Mouse (Mus musculus) heart, embryonic 13.5 days (tissue): Measurements from ENCODE around the gene Fbxl12. TPM values are rescaled to one million over a fixed set of nuclear protein-coding genes. Genes with fewer than 3 reads are reported as not detected.
"Not testable (repeated sequence)": the region's sequence is repeated elsewhere in the genome, so short reads cannot be mapped to it uniquely, and the experiment has no call there.

Source experiments
- ATAC-seq: fragments of 200-750 bp; cut with Nextera tagmentation; 2 replicates; pipeline ENCODE4 v1.8.0; 2017; ENCODE audit warnings: moderate TSS enrichment; ENCODE audit not compliant: insufficient number of reproducible peaks, low FRiP score, low TSS enrichment; ENCODE audit errors: extremely low read depth
- H3K27ac ChIP-seq: fragments of 300-500 bp; sonication (generic); replicated peaks from 2 replicates; pipeline ENCODE4 v1.5.1; 2015; ENCODE audit warnings: moderate library complexity, mild to moderate bottlenecking, inconsistent platforms
- H3K27me3 ChIP-seq: fragments of 300-500 bp; sonication (generic); replicated peaks from 2 replicates; pipeline ENCODE4 v1.6.1; 2015; ENCODE audit warnings: mild to moderate bottlenecking, inconsistent platforms
- H3K36me3 ChIP-seq: fragments of 300-500 bp; sonication (generic); 2 replicates; pipeline ENCODE4 v1.6.1; 2015; ENCODE audit warnings: mild to moderate bottlenecking, inconsistent platforms
- H3K4me1 ChIP-seq: fragments of 300-500 bp; sonication (generic); 2 replicates; pipeline ENCODE4 v1.6.1; 2015; ENCODE audit warnings: inconsistent platforms
- H3K4me2 ChIP-seq: fragments of 300-500 bp; sonication (generic); 2 replicates; pipeline ENCODE4 v1.6.1; 2015; ENCODE audit warnings: inconsistent platforms, mild to moderate bottlenecking, moderate library complexity
- H3K4me3 ChIP-seq: fragments of 300-500 bp; sonication (generic); 2 replicates; pipeline ENCODE4 v1.5.1; 2015; ENCODE audit warnings: moderate library complexity, mild to moderate bottlenecking, inconsistent platforms
- H3K9ac ChIP-seq: fragments of 300-500 bp; sonication (generic); 2 replicates; pipeline ENCODE4 v1.6.1; 2015; ENCODE audit warnings: inconsistent platforms, mild to moderate bottlenecking, moderate library complexity
- H3K9me3 ChIP-seq: fragments of 300-500 bp; sonication (generic); 2 replicates; pipeline ENCODE4 v1.6.1; 2016; ENCODE audit warnings: inconsistent platforms
- WGBS: fragments of 180-500 bp; shearing (Covaris S2); methylation state at CpG from one replicate; pipeline ENCODE4 v1.1.7; 2015; ENCODE audit warnings: mixed read lengths; 5-methylcytosine and 5-hydroxymethylcytosine counted together
- polyA plus RNA-seq: library from polyadenylated mRNA; unstranded; fragments of >200 nt; fragmentation: Nextera tagmentation; extraction: Ambion mirVana; gene quantifications from 2 replicates; pipeline ENCODE4 v1.2.1, GENCODE M21; 2015

Gene Fbxl12
- polyA plus RNA-seq, 1 experiment from 2014 or later = 14.9 TPM

DNA sequence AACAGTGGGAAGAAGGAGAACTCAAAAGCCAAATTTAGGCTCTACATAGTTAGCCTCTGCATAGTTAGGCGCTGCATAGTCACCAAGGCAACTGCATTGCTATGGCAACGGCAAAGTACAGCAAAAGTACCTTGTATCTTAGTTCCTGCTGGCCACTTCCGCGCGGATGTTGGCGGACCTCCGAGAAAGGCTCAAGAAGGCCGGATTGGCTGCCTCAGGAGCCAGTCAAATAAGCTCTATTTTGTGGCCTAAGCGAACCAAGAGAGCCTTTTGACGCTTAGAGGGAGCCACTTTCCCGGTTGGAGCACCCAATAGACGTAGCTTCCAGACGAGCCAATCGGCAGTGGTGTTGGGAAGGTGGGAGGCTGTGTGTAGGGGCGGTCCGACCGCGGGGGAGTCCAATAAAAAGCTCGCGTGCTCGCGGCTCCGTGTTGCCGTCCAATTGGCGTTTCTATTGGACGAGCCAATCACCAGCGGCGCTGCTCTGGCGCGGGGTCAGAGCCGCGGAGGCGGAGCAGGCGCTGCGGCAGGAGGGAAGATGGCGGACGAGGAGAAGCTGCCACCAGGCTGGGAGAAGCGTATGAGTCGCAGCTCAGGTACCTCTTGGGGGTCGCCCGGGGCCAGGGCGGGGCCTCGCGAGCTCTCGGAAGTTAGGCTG lies 7.2 kb upstream of the Fbxl12 start, which contains the start of gene Pin1:
Gene Pin1 (plus strand): TSS at position 494 of the 658 bp plus-strand sequence.
- Histone ChIP-seq H3K9ac (peak within 1 kb of the TSS; percentile 95), H3K27ac (peak within 1 kb of the TSS; percentile 57), H3K4me2 (peak within 1 kb of the TSS; percentile 90), H3K4me1 (peaks cover 37% of the 10 kb centered on the region), H3K36me3 (peaks cover 61% of the 10 kb centered on the region), H3K4me3 (peak within 1 kb of the TSS; percentile 97), H3K27me3 (no peaks in the 10 kb centered on the region), H3K9me3 (no peaks in the 10 kb centered on the region)
- under 1% methylated on average over 45 of the region's 45 CpGs for WGBS
- peak; percentile 98 for ATAC-seq

GRCm38 (mm10) chr9:20645121-20645520 lies 554 bp upstream of the Fbxl12 start:
- Histone ChIP-seq H3K9me3 (no peaks in the 10 kb centered on the region), H3K27ac (peak overlapping the region; percentile 97), H3K4me2 (peak overlapping the region; percentile 100), H3K9ac (peak overlapping the region; percentile 98), H3K4me1 (peaks cover 32% of the 10 kb centered on the region), H3K27me3 (no peaks in the 10 kb centered on the region), H3K4me3 (peak overlapping the region; percentile 95), H3K36me3 (peaks cover 40% of the 10 kb centered on the region)
- no peak for ATAC-seq
- 3% methylated on average over 17 of the region's 17 CpGs for WGBS

- ATAC-seq = no peak
- WGBS = 5% methylated on average over 13 of the region's 13 CpGs
Observed at GRCm38 (mm10) chr9:20643781-20644180, 786 bp downstream of the Fbxl12 start.

DNA sequence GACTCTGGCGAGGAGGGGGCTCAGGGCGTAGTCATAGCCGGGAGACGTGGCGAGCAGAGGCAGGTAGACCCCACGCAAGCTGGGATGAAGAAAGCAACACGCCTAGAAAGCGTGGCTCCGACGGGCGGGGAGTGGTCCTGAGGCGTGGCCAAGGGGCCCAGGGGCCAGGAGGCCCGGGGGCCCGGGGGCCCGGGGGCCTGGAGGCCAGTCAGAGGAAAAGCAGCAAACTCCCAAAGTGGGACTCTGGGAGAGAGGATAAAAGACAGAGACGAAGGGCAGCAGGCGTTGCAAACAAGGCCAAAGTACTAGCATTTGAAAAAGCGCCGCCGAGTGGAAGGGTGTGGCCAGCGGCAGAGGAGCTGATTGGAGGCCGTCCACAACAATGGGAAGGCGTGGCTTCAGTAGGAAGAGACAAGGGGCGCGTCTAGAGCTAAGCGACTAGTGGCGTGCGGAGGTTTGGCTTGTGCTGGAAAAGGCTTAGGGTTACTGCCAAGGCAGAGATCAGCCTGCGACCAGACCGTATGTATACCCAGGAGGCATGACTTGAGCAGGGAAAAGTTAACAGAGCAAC lies 1.6 kb downstream of the Fbxl12 start:
- peak overlapping the region; percentile 95 for H3K4me3 ChIP-seq
- peak overlapping the region; percentile 98 for H3K9ac ChIP-seq
- H3K27ac ChIP-seq = peak overlapping the region; percentile 97
- no peaks in the 10 kb centered on the region for H3K27me3 ChIP-seq
- peak; percentile 69 for ATAC-seq
- peaks cover 41% of the 10 kb centered on the region for H3K4me1 ChIP-seq
- H3K36me3 ChIP-seq = peaks cover 39% of the 10 kb centered on the region
- WGBS = 1% methylated on average over 30 of the region's 30 CpGs
- H3K9me3 ChIP-seq = no peaks in the 10 kb centered on the region
- H3K4me2 ChIP-seq = peak overlapping the region; percentile 100

More at GRCm38 (mm10) chr9:20643781-20644180, 786 bp downstream of the Fbxl12 start:
- Histone ChIP-seq H3K36me3 (peaks cover 39% of the 10 kb centered on the region), H3K27ac (peak overlapping the region; percentile 97), H3K4me2 (peak overlapping the region; percentile 100), H3K4me1 (peaks cover 36% of the 10 kb centered on the region), H3K27me3 (no peaks in the 10 kb centered on the region), H3K9ac (peak overlapping the region; percentile 98), H3K4me3 (peak overlapping the region; percentile 95), H3K9me3 (no peaks in the 10 kb centered on the region)

GRCm38 (mm10) chr9:20642101-20642895 lies 2.3 kb downstream of the Fbxl12 start, which contains the start of gene Ubl5:
TSS of gene Ubl5 (plus strand) at chr9:20642878.
- ATAC-seq = peak; percentile 79
- H3K4me2 ChIP-seq = peak within 1 kb of the TSS; percentile 100
- peak within 1 kb of the TSS; percentile 97 for H3K27ac ChIP-seq
- peak within 1 kb of the TSS; percentile 98 for H3K9ac ChIP-seq
- peaks cover 39% of the 10 kb centered on the region for H3K36me3 ChIP-seq
- peak within 1 kb of the TSS; percentile 95 for H3K4me3 ChIP-seq
- under 1% methylated on average over 51 of the region's 51 CpGs for WGBS
- no peaks in the 10 kb centered on the region for H3K9me3 ChIP-seq
- H3K4me1 ChIP-seq = peaks cover 41% of the 10 kb centered on the region
- no peaks in the 10 kb centered on the region for H3K27me3 ChIP-seq

DNA sequence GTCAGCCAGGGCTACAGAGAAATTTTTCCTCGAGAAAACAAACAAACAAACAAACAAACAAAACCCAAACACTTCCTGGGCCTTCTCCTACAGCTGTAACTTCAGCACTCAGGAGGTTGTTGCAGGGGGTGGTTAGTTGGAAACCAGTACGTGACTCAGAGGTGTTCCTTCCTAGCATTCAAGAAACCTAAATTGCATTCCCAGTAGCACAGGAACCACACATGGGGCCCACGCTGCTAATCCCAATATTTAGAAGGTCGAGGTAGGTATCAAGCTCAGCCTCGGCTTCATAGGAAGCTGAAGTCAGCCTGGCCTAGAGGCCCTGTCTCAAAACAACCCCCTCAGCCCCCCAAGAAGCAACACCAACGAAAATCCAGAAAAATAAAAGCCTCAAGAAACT lies 3.1 kb downstream of the Fbxl12 start:
- Histone ChIP-seq H3K4me1 (peaks cover 41% of the 10 kb centered on the region), H3K36me3 (peaks cover 39% of the 10 kb centered on the region), H3K4me3 (peak overlapping the region; percentile 95), H3K9me3 (no peaks in the 10 kb centered on the region), H3K27ac (peak overlapping the region; percentile 97), H3K27me3 (no peaks in the 10 kb centered on the region), H3K9ac (peak overlapping the region; percentile 98), H3K4me2 (peak overlapping the region; percentile 100)
- ATAC-seq = no peak
- 13% methylated on average over 6 of the region's 6 CpGs for whole genome bisulfite sequencing

- H3K27me3 ChIP-seq = no peaks in the 10 kb centered on the region
- no peaks in the 10 kb centered on the region for H3K9me3 ChIP-seq
- H3K4me3 ChIP-seq = no peak overlapping the region
- ATAC-seq = no peak
- no peak overlapping the region for H3K27ac ChIP-seq
- H3K4me2 ChIP-seq = no peak overlapping the region
- peaks cover 36% of the 10 kb centered on the region for H3K36me3 ChIP-seq
- no peak overlapping the region for H3K9ac ChIP-seq
- H3K4me1 ChIP-seq = peaks cover 30% of the 10 kb centered on the region
- 85% methylated on average over 4 of the region's 4 CpGs for WGBS
Observed at GRCm38 (mm10) chr9:20639486-20639885, 5.1 kb downstream of the Fbxl12 start.

GRCm38 (mm10) chr9:20638552-20638951 lies 6.0 kb downstream of the Fbxl12 start:
- Histone ChIP-seq H3K27me3 (no peaks in the 10 kb centered on the region), H3K4me2 (no peak overlapping the region), H3K27ac (no peak overlapping the region), H3K9ac (no peak overlapping the region), H3K4me1 (peaks cover 25% of the 10 kb centered on the region), H3K4me3 (no peak overlapping the region), H3K36me3 (peaks cover 36% of the 10 kb centered on the region), H3K9me3 (no peaks in the 10 kb centered on the region)
- no peak for ATAC-seq
- WGBS = 87% methylated on average over 19 of the region's 19 CpGs

DNA sequence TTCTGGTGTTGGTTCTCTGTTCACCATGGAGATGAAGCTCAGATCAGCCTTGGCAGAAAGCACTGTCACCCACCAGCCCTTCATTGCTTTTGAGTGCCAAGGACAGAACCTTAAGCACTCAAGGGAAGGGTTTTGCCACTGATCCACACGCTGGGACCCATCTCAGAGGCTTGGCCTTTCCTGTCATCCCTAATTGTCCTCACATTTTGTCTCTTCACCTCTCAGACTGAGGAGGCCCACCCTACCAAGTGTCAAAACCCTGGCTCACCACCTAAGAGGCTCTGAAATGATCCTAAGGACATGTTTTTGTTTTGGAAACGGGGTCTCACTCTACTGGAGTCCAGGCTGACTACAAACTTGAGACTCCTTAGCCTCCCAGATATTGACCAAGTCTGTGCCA lies 7.8 kb downstream of the Fbxl12 start:
- no peak overlapping the region for H3K9ac ChIP-seq
- no peak for ATAC-seq
- WGBS = 75% methylated on average over 2 of the region's 2 CpGs
- H3K4me3 ChIP-seq = no peak overlapping the region
- H3K9me3 ChIP-seq = no peaks in the 10 kb centered on the region
- H3K36me3 ChIP-seq = peaks cover 40% of the 10 kb centered on the region
- peaks cover 22% of the 10 kb centered on the region for H3K4me1 ChIP-seq
- H3K4me2 ChIP-seq = no peak overlapping the region
- H3K27ac ChIP-seq = no peak overlapping the region
- H3K27me3 ChIP-seq = no peaks in the 10 kb centered on the region

GRCm38 (mm10) chr9:20636256-20636655 lies 8.3 kb downstream of the Fbxl12 start:
- peaks cover 18% of the 10 kb centered on the region for H3K4me1 ChIP-seq
- peaks cover 41% of the 10 kb centered on the region for H3K36me3 ChIP-seq
- no peak overlapping the region for H3K4me2 ChIP-seq
- H3K9me3 ChIP-seq = no peaks in the 10 kb centered on the region
- no peaks in the 10 kb centered on the region for H3K27me3 ChIP-seq
- H3K9ac ChIP-seq = no peak overlapping the region
- H3K4me3 ChIP-seq = no peak overlapping the region
- no peak for ATAC-seq
- no peak overlapping the region for H3K27ac ChIP-seq
- WGBS = 76% methylated on average over 3 of the region's 3 CpGs

DNA sequence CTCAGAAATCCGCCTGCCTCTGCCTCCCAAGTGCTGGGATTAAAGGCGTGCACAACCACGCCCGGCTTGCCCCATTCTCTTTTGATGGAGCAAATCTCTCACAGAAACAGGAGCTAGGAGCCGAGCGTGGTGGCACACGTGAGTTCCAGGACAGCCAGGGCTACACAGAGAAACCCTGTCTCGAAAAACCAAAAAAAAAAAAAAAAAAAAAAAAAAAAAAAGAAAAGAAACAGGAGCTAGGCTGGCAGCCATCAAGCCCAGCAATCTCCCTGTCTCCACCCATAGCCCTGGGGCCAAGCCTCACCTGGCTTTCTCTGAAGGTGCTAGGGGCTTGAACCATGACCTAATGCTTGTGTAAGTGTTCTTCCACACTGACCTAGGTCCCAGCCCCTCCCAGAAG lies 8.9 kb downstream of the Fbxl12 start:
- H3K9ac ChIP-seq, H3K4me3 ChIP-seq, H3K27ac ChIP-seq, H3K9me3 ChIP-seq, H3K4me2 ChIP-seq, H3K27me3 ChIP-seq, ATAC-seq: not testable (repeated sequence)
- 89% methylated on average over 8 of the region's 8 CpGs for WGBS
- Histone ChIP-seq H3K4me1 (peaks cover 12% of the 10 kb centered on the region), H3K36me3 (peaks cover 38% of the 10 kb centered on the region)
